Comparison of ENCODE assay signal across 28 mouse cellular contexts in genomic region chr4:108902886-108903285, GRCm38 (mm10). TPM values are rescaled to one million over a fixed set of nuclear protein-coding genes. Genes with fewer than 3 reads are reported as not detected.
"Had no signal": no experiment of that assay in that cellular context is flagged by ENCODE, and none has a peak within 500 bp of the region (broad histone marks: within the 10 kb centered on the region; RNA-seq: fewer than 3 reads in every experiment).

No protein-coding gene starts in this region.

- H3K27me3 ChIP-seq: heart, embryonic 13.5 days; heart, embryonic 15.5 days; hindbrain, embryonic 13.5 days; kidney, embryonic 15.5 days; limb, embryonic 13.5 days; limb, embryonic 15.5 days had no signal

- H3K4me1 ChIP-seq: kidney, embryonic 15.5 days; limb, embryonic 15.5 days; liver, embryonic 12.5 days had no signal

- H3K9ac ChIP-seq: heart, embryonic 13.5 days; heart, embryonic 15.5 days; hindbrain, embryonic 13.5 days; kidney, embryonic 15.5 days; limb, embryonic 13.5 days; limb, embryonic 15.5 days; liver, embryonic 12.5 days; liver, embryonic 14.5 days had no signal

- H3K9me3 ChIP-seq: heart, embryonic 13.5 days; heart, embryonic 15.5 days; hindbrain, embryonic 13.5 days; kidney, embryonic 15.5 days; limb, embryonic 13.5 days; limb, embryonic 15.5 days; liver, embryonic 12.5 days had no signal

- DNase-seq: gastrocnemius, postnatal 14 days; gastrocnemius, postnatal 36 days; heart, adult 11 months; heart, adult 2 months; heart, postnatal 14 days; heart, postnatal 36 days; kidney, adult 11 months; kidney, adult 2 months; kidney, adult 9 months; kidney, postnatal 14 days; kidney, postnatal 36 days; layer of hippocampus, adult 9-11 months; layer of hippocampus, postnatal 36 days; left cerebral cortex, postnatal 4 days had no signal

- H3K27ac ChIP-seq: heart, adult 2 months; heart, embryonic 13.5 days; heart, embryonic 15.5 days; hindbrain, embryonic 13.5 days; hindbrain, postnatal 0 days; kidney, embryonic 15.5 days; kidney, postnatal 0 days; limb, embryonic 13.5 days; limb, embryonic 15.5 days; liver, embryonic 12.5 days; liver, embryonic 14.5 days had no signal

- ATAC-seq: hindbrain, postnatal 0 days; intestine, embryonic 16.5 days; liver, embryonic 12.5 days had no signal

- H3K4me2 ChIP-seq: heart, embryonic 11.5 days; heart, embryonic 13.5 days; heart, embryonic 15.5 days; hindbrain, embryonic 13.5 days; kidney, embryonic 15.5 days; limb, embryonic 13.5 days; limb, embryonic 15.5 days; liver, embryonic 12.5 days had no signal

- H3K36me3 ChIP-seq: heart, embryonic 13.5 days; heart, embryonic 15.5 days; hindbrain, embryonic 13.5 days; kidney, embryonic 15.5 days; limb, embryonic 13.5 days; limb, embryonic 15.5 days; liver, embryonic 12.5 days had no signal

- H3K4me3 ChIP-seq: heart, adult 2 months; heart, embryonic 13.5 days; heart, embryonic 15.5 days; hindbrain, embryonic 13.5 days; kidney, embryonic 15.5 days; limb, embryonic 13.5 days; limb, embryonic 15.5 days; liver, embryonic 12.5 days had no signal

RNA-seq across cellular contexts. Expression of gene A730015C16Rik, which starts 54.5 kb away (rescaled TPM):
- polyA plus RNA-seq: gonadal fat pad, adult 2 months; heart, adult 2 months; kidney, adult 2 months; large intestine, adult 2 months had no signal
